Mouse (Mus musculus): ENCODE results near the gene Rnf41.
A peak's percentile ranks its signal among the peaks of the same experiment; 100 is the strongest.

Gene Rnf41

DNA sequence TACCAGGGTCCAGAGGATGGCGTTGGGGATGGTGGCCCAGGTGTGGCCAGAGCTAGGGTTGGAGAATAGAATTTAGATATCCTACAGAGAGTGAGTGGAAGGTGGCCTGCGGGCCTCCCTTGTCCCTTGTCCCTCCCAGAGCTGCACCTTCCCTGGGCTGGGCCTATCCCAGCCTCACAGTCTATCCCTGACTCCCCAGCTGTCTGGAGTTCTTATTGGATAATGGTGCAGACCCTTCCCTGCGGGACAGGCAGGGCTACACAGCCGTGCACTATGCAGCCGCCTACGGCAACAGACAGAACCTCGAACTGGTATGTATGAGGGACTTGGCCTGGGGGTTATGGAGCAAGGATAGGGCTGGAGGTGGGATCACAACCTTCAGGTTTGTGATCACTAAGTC is 25.6 kb upstream of the Rnf41 start:
- no peak for DNase-seq (ENCODE audit: low read depth, low spot score)

GRCm38 (mm10) chr10:128388941-128389340 is 22.5 kb upstream of the Rnf41 start:
- DNase-seq (ENCODE audit: low read depth, low spot score), result no peak

DNA sequence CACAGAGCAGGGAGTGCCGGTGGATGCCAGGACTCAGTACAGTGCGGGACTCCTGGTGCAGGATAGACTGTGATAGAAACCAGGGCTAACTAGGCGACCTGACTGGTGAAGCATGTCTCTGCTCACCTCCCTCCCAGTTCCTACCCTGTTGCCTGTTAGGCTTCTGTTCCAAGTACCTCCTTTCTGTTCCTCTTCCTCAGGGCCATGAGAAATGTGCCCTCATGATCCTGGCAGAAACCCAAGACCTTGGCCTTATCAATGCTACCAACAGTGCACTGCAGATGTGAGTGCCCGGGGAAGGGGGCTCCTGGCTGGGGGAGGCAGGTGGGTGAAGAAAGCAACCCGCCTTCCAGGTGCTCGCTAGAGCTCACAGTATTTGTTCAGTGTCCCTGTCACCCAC is 21.9 kb upstream of the Rnf41 start:
- no peak for DNase-seq (ENCODE audit: low read depth, low spot score)

- no peak for DNase-seq (ENCODE audit: low read depth, low spot score)
Observed at GRCm38 (mm10) chr10:128390366-128390765, 21.1 kb upstream of the Rnf41 start.

GRCm38 (mm10) chr10:128391850-128392249 is 19.6 kb upstream of the Rnf41 start:
- DNase-seq (ENCODE audit: low read depth, low spot score), result no peak

DNA sequence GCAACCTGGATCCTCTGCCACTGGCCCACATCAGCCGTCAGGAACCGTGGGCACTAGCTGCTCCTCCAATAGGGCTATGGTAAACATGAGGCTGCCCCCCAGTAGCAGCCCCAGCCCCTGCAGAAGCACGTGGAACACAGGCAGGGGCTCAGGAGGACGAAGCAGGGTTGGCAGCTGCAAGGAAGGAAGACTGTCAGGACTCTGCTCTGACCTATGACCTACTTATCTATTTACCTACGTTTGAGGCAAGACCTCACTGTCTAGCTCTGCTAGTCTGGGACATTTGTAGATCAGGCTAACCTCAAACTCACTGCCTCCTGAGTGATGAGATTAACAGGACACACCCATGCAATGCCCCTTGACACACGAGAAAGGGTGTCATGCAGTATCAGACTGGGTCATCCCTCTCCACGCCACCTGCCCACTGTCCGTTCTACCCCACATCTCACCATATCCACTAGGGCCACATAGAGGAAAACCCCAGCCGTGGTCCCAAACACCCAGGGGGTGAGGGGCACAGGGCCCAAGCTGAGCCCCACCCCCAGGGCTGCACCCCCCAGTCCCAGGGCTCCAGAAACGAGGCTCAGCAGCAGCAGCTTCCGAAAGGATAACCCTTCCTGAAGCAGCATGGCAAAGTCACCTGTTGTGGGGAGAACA is 15.3 kb upstream of the Rnf41 start:
- no peak for DNase-seq (ENCODE audit: low read depth, low spot score)

DNA sequence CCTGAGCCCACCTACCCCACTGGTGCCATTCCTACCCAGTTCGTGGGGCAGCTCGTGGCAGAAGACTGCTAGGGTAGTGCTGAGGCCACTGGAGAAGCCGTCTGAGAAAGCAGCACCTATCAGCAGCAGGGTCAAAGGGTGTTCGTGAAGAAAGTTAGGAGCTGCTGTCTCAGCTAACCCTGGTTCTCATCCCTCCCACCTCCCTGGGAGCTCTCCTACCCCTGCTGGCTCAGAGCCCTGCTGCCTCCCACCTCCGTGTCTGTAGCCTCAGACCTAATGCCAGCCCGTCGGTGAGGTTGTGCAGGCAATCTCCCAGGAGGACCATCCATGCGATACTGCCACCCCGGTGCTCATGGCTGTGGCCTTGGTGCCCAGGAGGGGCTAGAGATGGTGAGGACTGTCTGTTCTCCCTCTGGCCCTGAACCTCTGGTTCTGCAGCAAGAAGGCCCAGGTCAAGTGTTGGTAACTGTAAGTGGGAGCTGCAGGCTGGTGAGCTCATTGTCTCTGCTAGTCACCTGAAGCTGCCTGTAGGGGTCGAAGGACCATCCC is 14.7 kb upstream of the Rnf41 start:
- DNase-seq (ENCODE audit: low read depth, low spot score), result no peak

DNA sequence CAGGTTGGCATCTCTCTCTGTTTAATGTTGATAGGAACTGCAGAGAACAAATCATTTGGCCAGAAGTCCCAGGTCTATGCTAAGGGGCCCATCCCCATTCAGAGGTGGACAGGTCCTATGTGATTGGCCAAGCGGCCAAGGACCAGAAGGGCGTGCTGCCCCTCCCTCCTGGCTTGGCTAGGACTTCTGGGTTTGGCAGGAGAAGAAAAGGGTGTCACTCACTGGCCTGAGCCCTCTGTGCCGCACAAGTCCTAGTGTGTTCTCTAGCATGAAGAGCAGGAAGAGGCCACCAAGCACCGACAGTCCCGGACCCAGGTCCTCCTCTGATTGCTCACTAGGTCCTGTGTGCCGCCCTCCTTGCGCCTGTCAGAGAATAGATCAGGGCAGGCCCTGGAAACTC is 14.0 kb upstream of the Rnf41 start:
- DNase-seq (ENCODE audit: low read depth, low spot score), result no peak

DNA sequence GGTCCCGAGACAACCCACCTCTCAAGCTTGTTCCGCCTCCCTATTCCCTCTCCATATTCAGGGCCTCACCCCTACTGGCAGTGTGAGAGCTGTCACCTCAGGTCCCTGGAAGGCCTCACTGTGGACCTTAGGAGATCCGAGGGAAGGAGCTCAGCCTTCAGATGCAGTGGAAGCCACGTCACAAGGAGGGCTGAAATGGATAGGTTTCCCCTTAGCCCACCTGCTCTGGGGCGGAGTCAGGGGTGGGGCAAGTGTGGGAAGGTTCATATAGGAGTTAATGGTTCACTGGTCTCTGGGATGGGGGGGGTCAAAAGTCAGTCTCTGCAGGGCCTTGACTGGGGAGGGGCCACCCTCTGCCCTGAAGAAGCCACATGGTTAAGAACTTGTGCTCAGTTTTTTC is 11.1 kb upstream of the Rnf41 start:
- no peak for DNase-seq (ENCODE audit: low read depth, low spot score)

DNA sequence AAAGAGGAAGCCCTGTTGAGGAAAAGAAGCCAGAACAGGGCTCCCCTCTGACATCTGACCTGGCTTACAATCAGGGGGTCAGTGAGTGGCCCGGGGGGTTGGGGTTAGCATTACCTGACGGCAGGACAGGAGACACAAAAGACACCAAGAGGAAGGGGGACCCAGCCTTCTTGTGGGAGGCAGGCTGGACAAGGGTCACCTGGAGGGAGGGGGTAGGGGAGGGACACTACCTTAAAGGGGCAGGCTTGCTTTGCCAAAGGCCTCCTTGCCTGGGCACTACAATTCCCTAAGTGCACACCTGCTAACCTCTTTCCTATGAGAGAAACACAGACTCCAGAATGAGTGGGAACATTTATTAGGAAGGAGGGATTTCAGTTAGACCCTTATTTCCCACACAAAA is 10.4 kb upstream of the Rnf41 start, which contains the start of gene Slc39a5:
Gene Slc39a5, minus strand, starts transcription at position 174 of the 400 bp plus-strand sequence.
- DNase-seq (ENCODE audit: low read depth, low spot score), result no peak

DNA sequence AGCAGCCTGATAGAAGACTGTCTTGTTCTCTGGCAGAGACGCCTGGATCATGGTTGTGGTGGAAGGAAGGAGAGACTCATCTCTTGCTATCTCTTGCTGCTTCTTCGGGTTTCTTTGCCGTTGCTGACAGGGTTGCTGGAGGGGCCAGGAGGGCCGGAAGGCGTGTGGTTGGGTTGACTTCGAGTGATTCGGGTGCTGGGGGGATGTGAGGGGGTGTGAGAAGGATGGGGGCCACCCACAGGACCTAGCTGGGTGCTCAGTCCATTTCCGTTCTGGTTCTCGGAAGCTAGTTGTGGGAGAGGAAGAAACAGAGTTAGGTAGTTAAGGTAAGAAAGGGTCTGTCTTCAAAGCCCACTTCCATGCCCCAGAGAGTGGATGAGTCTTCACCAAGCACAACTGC is 9.8 kb upstream of the Rnf41 start:
- DNase-seq (ENCODE audit: low read depth, low spot score), result no peak

DNA sequence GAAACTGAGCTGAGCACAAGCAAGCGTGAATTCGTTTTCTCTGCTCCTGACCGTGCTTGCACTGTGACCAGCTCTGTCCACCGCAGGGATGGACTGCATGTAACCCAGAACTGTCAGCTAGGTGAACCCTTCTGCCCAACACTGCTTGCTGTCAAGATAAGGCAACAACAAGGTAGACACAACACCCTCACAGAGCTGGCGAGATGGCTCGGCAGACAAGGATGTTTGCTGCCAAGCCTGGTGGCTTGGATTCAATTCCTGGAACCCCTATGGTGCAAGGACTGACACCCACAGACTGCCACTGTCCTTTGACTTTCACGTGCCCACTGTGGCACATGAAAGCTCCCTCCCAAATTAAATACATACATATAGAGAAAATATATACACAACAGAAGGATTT is 7.5 kb upstream of the Rnf41 start:
- DNase-seq (ENCODE audit: low read depth, low spot score), result no peak

GRCm38 (mm10) chr10:128408591-128409535 is 2.6 kb upstream of the Rnf41 start:
- peak; percentile 54 for DNase-seq (ENCODE audit: low read depth, low spot score)

GRCm38 (mm10) chr10:128409692-128410559 is 1.5 kb upstream of the Rnf41 start:
- peak; percentile 98 for DNase-seq (ENCODE audit: low read depth, low spot score)

GRCm38 (mm10) chr10:128410560-128410845 is 954 bp upstream of the Rnf41 start:
- no peak for DNase-seq (ENCODE audit: low read depth, low spot score)

- DNase-seq (ENCODE audit: low read depth, low spot score), result peak; percentile 32
Observed at GRCm38 (mm10) chr10:128412055-128412381, 561 bp downstream of the Rnf41 start.

- DNase-seq (ENCODE audit: low read depth, low spot score), result no peak
Observed at GRCm38 (mm10) chr10:128412558-128412957, 1.1 kb downstream of the Rnf41 start.

GRCm38 (mm10) chr10:128413076-128413475 is 1.6 kb downstream of the Rnf41 start:
- DNase-seq (ENCODE audit: low read depth, low spot score), result no peak

DNA sequence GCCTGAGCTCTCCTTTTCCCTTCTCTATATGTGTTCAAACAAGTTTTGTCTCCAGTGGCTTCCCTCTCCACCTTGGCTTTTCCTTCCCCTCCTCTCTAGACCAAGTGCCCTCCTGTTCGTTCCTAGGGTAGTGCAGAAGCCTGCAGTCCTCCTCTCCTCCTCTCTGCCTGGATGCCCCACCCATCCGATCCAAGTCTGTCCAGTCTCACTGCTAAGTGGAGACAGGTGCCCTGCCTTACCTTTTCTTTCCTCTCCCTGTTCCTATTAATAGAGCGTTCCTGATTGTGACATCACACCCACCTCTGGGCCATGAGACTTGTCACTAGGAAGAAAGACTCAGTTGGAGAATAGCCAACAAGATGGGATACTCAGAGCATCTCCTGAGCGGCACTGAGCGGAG is 3.4 kb downstream of the Rnf41 start:
- no peak for DNase-seq (ENCODE audit: low read depth, low spot score)

DNA sequence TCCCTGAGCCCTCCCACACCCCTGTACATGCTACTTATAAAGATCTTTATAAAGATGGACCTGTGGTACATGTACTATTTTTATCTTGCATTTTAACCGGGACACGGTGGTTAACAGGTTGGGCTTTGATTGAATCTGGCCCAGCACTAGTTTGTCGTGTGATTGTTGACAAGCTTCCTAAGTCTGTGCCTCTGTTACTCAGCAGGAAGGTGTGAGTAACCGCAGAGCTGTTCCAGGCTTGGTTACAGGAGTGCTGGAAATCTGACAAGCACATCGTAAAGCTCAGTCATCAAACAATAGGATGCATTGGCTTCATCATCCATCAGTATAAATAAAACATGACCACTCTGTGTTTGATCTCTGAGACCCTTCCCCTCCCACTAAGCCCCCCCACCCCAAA is 11.0 kb downstream of the Rnf41 start:
- DNase-seq (ENCODE audit: low read depth, low spot score), result no peak

DNA sequence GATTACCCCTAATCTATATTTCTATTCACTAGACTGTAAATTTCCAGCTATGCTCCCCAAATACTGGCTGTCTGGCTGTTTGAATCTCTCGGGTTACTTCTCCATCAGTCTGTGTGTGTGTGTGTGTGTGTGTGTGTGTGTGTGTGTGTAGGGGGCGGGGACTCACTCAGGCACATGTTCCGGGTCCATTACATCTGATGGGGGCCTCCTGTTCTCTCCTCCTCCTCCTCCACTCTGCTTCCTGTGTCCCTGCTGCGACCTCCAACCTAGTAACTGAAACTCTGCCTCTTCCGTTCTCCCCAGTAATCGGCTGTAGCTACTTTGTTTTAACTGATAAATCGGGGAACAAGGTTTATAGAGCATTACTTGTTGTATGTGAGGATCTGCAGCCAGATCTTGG is 13.1 kb downstream of the Rnf41 start:
- DNase-seq (ENCODE audit: low read depth, low spot score), result no peak

DNA sequence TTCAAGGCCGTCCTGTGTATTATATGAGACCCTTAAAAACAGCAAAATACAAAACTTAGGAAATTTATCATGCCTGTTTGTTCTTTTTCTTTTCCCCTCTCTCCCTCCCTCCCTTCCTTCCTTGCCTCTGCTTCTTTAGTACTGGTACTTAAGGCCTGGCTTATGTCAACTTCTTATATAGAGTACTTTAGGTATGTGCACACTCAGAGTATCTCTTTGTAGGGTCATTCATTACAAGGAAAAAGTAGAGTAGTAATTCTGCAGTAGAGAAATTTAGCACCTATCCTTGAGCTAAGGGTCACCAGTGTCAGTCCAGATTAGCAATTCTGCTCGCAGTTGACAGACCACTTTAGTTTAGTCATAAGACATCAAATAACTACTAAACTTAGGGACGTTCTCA is 13.8 kb downstream of the Rnf41 start:
- no peak for DNase-seq (ENCODE audit: low read depth, low spot score)

All from mesoderm, embryonic 11.5 days (tissue).